22 mouse cellular contexts compared by ENCODE assay signal in the genomic region with DNA sequence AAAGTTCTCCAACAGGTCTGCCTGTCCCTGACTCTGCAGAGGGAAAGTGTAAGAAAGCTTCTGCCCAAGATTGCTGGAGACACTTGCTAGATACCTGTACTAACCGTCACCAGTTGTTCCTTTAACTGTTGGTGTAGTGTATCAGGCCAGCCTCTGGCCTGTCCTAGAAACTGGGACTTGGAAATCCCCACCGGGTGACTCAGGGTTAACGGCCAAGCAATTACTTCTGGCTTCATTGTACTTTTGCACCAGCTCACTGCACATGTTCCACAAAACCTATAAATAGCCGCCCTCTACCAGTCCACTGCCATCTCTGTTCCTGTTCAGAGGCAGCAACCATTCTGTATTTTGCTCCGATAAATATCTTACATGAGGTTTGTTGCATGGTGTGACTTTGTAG.
DNase-seq lines count a peak whose midpoint lies in the region; ATAC-seq lines count a peak whose summit lies in the region.
"Had no signal": no experiment of that assay in that cellular context is flagged by ENCODE, and none has a peak within 500 bp of the region (broad histone marks: within the 10 kb centered on the region; RNA-seq: fewer than 3 reads in every experiment).

No protein-coding gene starts in this region.

- DNase-seq in 3134 (ENCODE audit: extremely low read depth, insufficient read length, low spot score): peak; percentile 49
- peak; percentile 76 for DNase-seq in kidney, adult 9 months
- DNase-seq in kidney, postnatal 10 days: peak; percentile 6
- no peak for DNase-seq in retina, embryonic 14.5 days (ENCODE audit: low spot score)
- DNase-seq in spleen, postnatal 36 days (ENCODE audit: low spot score in 2 of 2): no peak
- DNase-seq in right cerebral cortex, adult 18-20 months: no peak
- DNase-seq in frontal cortex, adult 2 months (ENCODE audit: extremely low spot score in 1 of 2, low spot score in 1 of 2): no peak
- DNase-seq: adrenal gland, adult 8-10 months; cerebellum, adult 11 months; cerebellum, postnatal 10 days; left cerebral cortex, postnatal 4 days; liver, postnatal 0 days; lung, postnatal 10 days; right cerebral cortex, postnatal 14 days; thymus, adult 18-20 months; thymus, postnatal 25 days had no signal

- ATAC-seq in hematopoietic stem cell, adult 5-6 weeks (replicated peaks in 1 of 2; ENCODE audit: insufficient read depth in 1 of 2, low FRiP score in 2 of 2, low TSS enrichment in 1 of 2, low read depth in 1 of 2, poor library complexity in 2 of 2, severe bottlenecking in 2 of 2): peak; percentile 29 to 42; a peak in 1 of 4 replicates
- ATAC-seq: CD4-positive, CD25-positive, alpha-beta regulatory T cell, adult 4 months; forebrain, embryonic 16.5 days; inflammation-experienced regulatory T-cells, adult 6 months; liver, embryonic 12.5 days; liver, postnatal 0 days; midbrain, embryonic 13.5 days had no signal

Comparison
In these comparisons a context has a peak if more than half of its experiments do, and no peak if none do; other contexts are left out.
1. DNase-seq: peak in 3134 (single experiment), kidney, adult 9 months (single experiment) and kidney, postnatal 10 days (single experiment); none in retina, embryonic 14.5 days (single experiment), spleen, postnatal 36 days (0 of 2), right cerebral cortex, adult 18-20 months (single experiment) and frontal cortex, adult 2 months (0 of 2).